Mouse (Mus musculus) neural tube, embryonic 14.5 days (tissue): Measurements from ENCODE around the gene Pik3r1. TPM values are rescaled to one million over a fixed set of nuclear protein-coding genes. Genes with fewer than 3 reads are reported as not detected.

Source experiments
- ATAC-seq: fragments of 200-750 bp; cut with Nextera tagmentation; 2 replicates; pipeline ENCODE4 v1.8.0; 2017; ENCODE audit warnings: low read depth, mild to moderate bottlenecking, moderate TSS enrichment, moderate library complexity
- H3K27ac ChIP-seq: fragments of 300-500 bp; sonication (generic); 2 replicates; pipeline ENCODE4 v1.5.1; 2014; ENCODE audit warnings: low read depth, mild to moderate bottlenecking, control low read depth, low read length, moderate library complexity, mixed read lengths
- H3K27me3 ChIP-seq: fragments of 300-500 bp; sonication (generic); 2 replicates; pipeline ENCODE4 v1.6.1; 2014; ENCODE audit warnings: low read length; ENCODE audit not compliant: control insufficient read depth, insufficient read depth
- H3K36me3 ChIP-seq: fragments of 300-500 bp; sonication (generic); 2 replicates; pipeline ENCODE4 v1.6.1; 2014; ENCODE audit warnings: low read length, mixed read lengths; ENCODE audit not compliant: control insufficient read depth, insufficient read depth
- H3K4me1 ChIP-seq: fragments of 300-500 bp; sonication (generic); 2 replicates; pipeline ENCODE4 v1.6.1; 2014; ENCODE audit warnings: low read length; ENCODE audit not compliant: control insufficient read depth, insufficient read depth
- H3K4me2 ChIP-seq: fragments of 300-500 bp; sonication (generic); 2 replicates; pipeline ENCODE4 v1.6.1; 2014; ENCODE audit warnings: mild to moderate bottlenecking, low read depth, low read length, control low read depth
- H3K4me3 ChIP-seq: fragments of 300-500 bp; sonication (generic); 2 replicates; pipeline ENCODE4 v1.5.1; 2014; ENCODE audit warnings: low read depth, low read length, control low read depth, mixed read lengths
- H3K9ac ChIP-seq: fragments of 300-500 bp; sonication (generic); replicated peaks from 2 replicates; pipeline ENCODE4 v1.6.1; 2014; ENCODE audit warnings: low read depth, mild to moderate bottlenecking, control low read depth, low read length, mixed read lengths
- H3K9me3 ChIP-seq: fragments of 300-500 bp; sonication (generic); 2 replicates; pipeline ENCODE4 v1.6.1; 2016; ENCODE audit warnings: low read length; ENCODE audit not compliant: control insufficient read depth
- WGBS: fragments of 180-500 bp; shearing (Covaris S2); extraction: QIAGEN DNeasy Blood & Tissue Kit; methylation state at CpG from one replicate; pipeline ENCODE4 v1.1.7; 2014; 5-methylcytosine and 5-hydroxymethylcytosine counted together
- polyA plus RNA-seq: library from polyadenylated mRNA; unstranded; fragments of >200 nt; fragmentation: Nextera tagmentation; extraction: Ambion mirVana; gene quantifications from 2 replicates; pipeline ENCODE4 v1.2.1, GENCODE M21; 2014

Pik3r1 gene
- polyA plus RNA-seq, 1 experiment from 2014 or later, result 136 TPM

- no peak for ATAC-seq
- H3K4me1 ChIP-seq, result peaks cover 4% of the 10 kb centered on the region
- H3K27me3 ChIP-seq, result no peaks in the 10 kb centered on the region
- no peak overlapping the region for H3K27ac ChIP-seq
- H3K9me3 ChIP-seq, result no peaks in the 10 kb centered on the region
- H3K4me3 ChIP-seq, result no peak overlapping the region
- no peak overlapping the region for H3K4me2 ChIP-seq
- no peaks in the 10 kb centered on the region for H3K36me3 ChIP-seq
- no peak overlapping the region for H3K9ac ChIP-seq
Measured at GRCm38 (mm10) chr13:101771071-101771470, 3.1 kb upstream of the Pik3r1 start.

GRCm38 (mm10) chr13:101769955-101770354 is 1.9 kb upstream of the Pik3r1 start:
- Histone ChIP-seq H3K36me3 (no peaks in the 10 kb centered on the region), H3K4me3 (no peak overlapping the region), H3K9me3 (no peaks in the 10 kb centered on the region), H3K9ac (no peak overlapping the region), H3K27me3 (no peaks in the 10 kb centered on the region), H3K4me1 (peaks cover 12% of the 10 kb centered on the region), H3K4me2 (no peak overlapping the region), H3K27ac (no peak overlapping the region)
- ATAC-seq, result no peak
- 90% methylated on average over 4 of the region's 4 CpGs for WGBS

GRCm38 (mm10) chr13:101768630-101768991 is 594 bp upstream of the Pik3r1 start:
- WGBS, result under 1% methylated on average over 17 of the region's 17 CpGs
- Histone ChIP-seq H3K27ac (peak overlapping the region; percentile 94), H3K27me3 (no peaks in the 10 kb centered on the region), H3K4me3 (peak overlapping the region; percentile 99), H3K4me1 (peaks cover 23% of the 10 kb centered on the region), H3K9ac (peak overlapping the region; percentile 86), H3K4me2 (peak overlapping the region; percentile 74), H3K9me3 (no peaks in the 10 kb centered on the region), H3K36me3 (no peaks in the 10 kb centered on the region)
- ATAC-seq, result peak; percentile 20; the same call in 1 of the 2 replicates

- no peaks in the 10 kb centered on the region for H3K36me3 ChIP-seq
- peak overlapping the region; percentile 94 for H3K27ac ChIP-seq
- no peaks in the 10 kb centered on the region for H3K27me3 ChIP-seq
- H3K4me1 ChIP-seq, result peaks cover 25% of the 10 kb centered on the region
- H3K4me3 ChIP-seq, result peak overlapping the region; percentile 99
- H3K4me2 ChIP-seq, result peak overlapping the region; percentile 74
- peak; percentile 50 for ATAC-seq
- WGBS, result under 1% methylated on average over 60 of the region's 60 CpGs
- no peaks in the 10 kb centered on the region for H3K9me3 ChIP-seq
- H3K9ac ChIP-seq, result peak overlapping the region; percentile 86
Measured at GRCm38 (mm10) chr13:101767013-101767808, 806 bp downstream of the Pik3r1 start.

GRCm38 (mm10) chr13:101766605-101767012 is 1.4 kb downstream of the Pik3r1 start:
- no peaks in the 10 kb centered on the region for H3K27me3 ChIP-seq
- WGBS, result 1% methylated on average over 5 of the region's 5 CpGs
- H3K36me3 ChIP-seq, result no peaks in the 10 kb centered on the region
- H3K4me3 ChIP-seq, result peak overlapping the region; percentile 99
- H3K4me1 ChIP-seq, result peaks cover 25% of the 10 kb centered on the region
- peak overlapping the region; percentile 74 for H3K4me2 ChIP-seq
- peak overlapping the region; percentile 94 for H3K27ac ChIP-seq
- peak overlapping the region; percentile 86 for H3K9ac ChIP-seq
- no peaks in the 10 kb centered on the region for H3K9me3 ChIP-seq
- no peak for ATAC-seq

GRCm38 (mm10) chr13:101765976-101766375 is 2.0 kb downstream of the Pik3r1 start:
- H3K36me3 ChIP-seq, result no peaks in the 10 kb centered on the region
- peak overlapping the region; percentile 99 for H3K4me3 ChIP-seq
- peak overlapping the region; percentile 86 for H3K9ac ChIP-seq
- ATAC-seq, result no peak
- H3K27ac ChIP-seq, result no peak overlapping the region
- peak overlapping the region; percentile 74 for H3K4me2 ChIP-seq
- H3K4me1 ChIP-seq, result peaks cover 25% of the 10 kb centered on the region
- 14% methylated on average over 3 of the region's 3 CpGs for WGBS
- no peaks in the 10 kb centered on the region for H3K9me3 ChIP-seq
- no peaks in the 10 kb centered on the region for H3K27me3 ChIP-seq

- Histone ChIP-seq H3K27ac (no peak overlapping the region), H3K36me3 (no peaks in the 10 kb centered on the region), H3K9me3 (no peaks in the 10 kb centered on the region), H3K4me1 (peaks cover 30% of the 10 kb centered on the region), H3K27me3 (no peaks in the 10 kb centered on the region), H3K4me2 (peak overlapping the region; percentile 38), H3K4me3 (peak overlapping the region; percentile 6; the same call in 1 of the 2 replicates), H3K9ac (no peak overlapping the region)
- no peak for ATAC-seq
- 71% methylated on average over 5 of the region's 5 CpGs for WGBS
Measured at GRCm38 (mm10) chr13:101764111-101764510, 3.9 kb downstream of the Pik3r1 start.

GRCm38 (mm10) chr13:101763676-101764075 is 4.3 kb downstream of the Pik3r1 start:
- H3K4me3 ChIP-seq, result peak overlapping the region; percentile 6; the same call in 1 of the 2 replicates
- H3K36me3 ChIP-seq, result no peaks in the 10 kb centered on the region
- H3K27ac ChIP-seq, result no peak overlapping the region
- no peak overlapping the region for H3K9ac ChIP-seq
- 54% methylated on average over 9 of the region's 9 CpGs for WGBS
- H3K4me2 ChIP-seq, result peak overlapping the region; percentile 38
- ATAC-seq, result no peak
- peaks cover 30% of the 10 kb centered on the region for H3K4me1 ChIP-seq
- no peaks in the 10 kb centered on the region for H3K9me3 ChIP-seq
- H3K27me3 ChIP-seq, result no peaks in the 10 kb centered on the region

- WGBS, result 72% methylated on average over 5 of the region's 5 CpGs
- Histone ChIP-seq H3K4me1 (peaks cover 30% of the 10 kb centered on the region), H3K9ac (no peak overlapping the region), H3K27ac (no peak overlapping the region), H3K4me3 (no peak overlapping the region), H3K4me2 (peak overlapping the region; percentile 38; the same call in 1 of the 2 replicates), H3K9me3 (no peaks in the 10 kb centered on the region), H3K27me3 (no peaks in the 10 kb centered on the region), H3K36me3 (no peaks in the 10 kb centered on the region; the same call in 1 of the 2 replicates)
- no peak for ATAC-seq
Measured at GRCm38 (mm10) chr13:101763149-101763548, 4.9 kb downstream of the Pik3r1 start.
